Mouse (Mus musculus) intestine, postnatal 0 days (tissue): ENCODE measurements at regions not wholly inside any gene's neighbourhood (a gene's known extent, or its start where the extent isn't known, plus 50 kb on each side); places are given as distances from the start of the nearest gene placed in this dataset.

ENCODE experiments used
- ATAC-seq: fragments of 200-750 bp; cut with Nextera tagmentation; 2 replicates; pipeline ENCODE4 v1.8.0; 2017; ENCODE audit warnings: mild to moderate bottlenecking, moderate TSS enrichment, moderate library complexity
- H3K27ac ChIP-seq: fragments of 300-500 bp; sonication (generic); 2 replicates; pipeline ENCODE4 v1.5.1; 2014; ENCODE audit warnings: mild to moderate bottlenecking, low read depth, low read length, moderate library complexity
- H3K27me3 ChIP-seq: fragments of 300-500 bp; sonication (generic); replicated peaks from 2 replicates; pipeline ENCODE4 v1.6.1; 2014; ENCODE audit warnings: low read length, mixed read lengths; ENCODE audit not compliant: control insufficient read depth, insufficient read depth
- H3K36me3 ChIP-seq: fragments of 300-500 bp; sonication (generic); 2 replicates; pipeline ENCODE4 v1.6.1; 2014; ENCODE audit warnings: mild to moderate bottlenecking, moderate library complexity; ENCODE audit not compliant: control insufficient read depth, insufficient read depth
- H3K4me1 ChIP-seq: fragments of 300-500 bp; sonication (generic); replicated peaks from 2 replicates; pipeline ENCODE4 v1.6.1; 2014; ENCODE audit warnings: antibody characterized with exemption, low read length, mixed read lengths; ENCODE audit not compliant: control insufficient read depth, insufficient read depth
- H3K4me2 ChIP-seq: fragments of 300-500 bp; sonication (generic); replicated peaks from 2 replicates; pipeline ENCODE4 v1.6.1; 2014; ENCODE audit warnings: low read depth, mild to moderate bottlenecking, moderate library complexity
- H3K4me3 ChIP-seq: fragments of 300-500 bp; sonication (generic); 2 replicates; pipeline ENCODE4 v1.5.1; 2014; ENCODE audit warnings: low read depth, low read length
- H3K9ac ChIP-seq: fragments of 300-500 bp; sonication (generic); 2 replicates; pipeline ENCODE4 v1.6.1; 2014; ENCODE audit warnings: mild to moderate bottlenecking, low read depth, low read length
- H3K9me3 ChIP-seq: fragments of 300-500 bp; sonication (generic); 2 replicates; pipeline ENCODE4 v1.6.1; 2016; ENCODE audit warnings: mixed run types; ENCODE audit not compliant: control insufficient read depth
- CTCF ChIP-seq: sonication (generic); IDR thresholded peaks from 2 replicates; pipeline ENCODE4 v1.5.1; 2016; ENCODE audit warnings: low read depth, mild to moderate bottlenecking, control low read depth, antibody characterized with exemption, moderate library complexity
- WGBS: fragments of 180-500 bp; shearing (Covaris S2); extraction: QIAGEN DNeasy Blood & Tissue Kit; methylation state at CpG from one replicate; pipeline ENCODE4 v1.1.7; 2014; 5-methylcytosine and 5-hydroxymethylcytosine counted together

- Histone ChIP-seq H3K27me3 (no peaks in the 10 kb centered on the region), H3K4me3 (no peak overlapping the region), H3K9me3 (no peaks in the 10 kb centered on the region), H3K4me2 (no peak overlapping the region), H3K27ac (no peak overlapping the region), H3K4me1 (no peaks in the 10 kb centered on the region), H3K36me3 (no peaks in the 10 kb centered on the region), H3K9ac (no peak overlapping the region)
- TF ChIP-seq CTCF: no peak
- ATAC-seq: no peak
- 74% methylated on average over 8 of the region's 8 CpGs for WGBS
Observed at GRCm38 (mm10) chr13:106392642-106393041, 544.1 kb downstream of the Ipo11 start.

- TF ChIP-seq CTCF: no peak
- no peak overlapping the region for H3K9ac ChIP-seq
- H3K4me2 ChIP-seq: no peak overlapping the region
- H3K4me1 ChIP-seq: no peaks in the 10 kb centered on the region
- H3K27ac ChIP-seq: no peak overlapping the region
- H3K4me3 ChIP-seq: no peak overlapping the region
- 68% methylated on average over 4 of the region's 4 CpGs for WGBS
- ATAC-seq: no peak
- no peaks in the 10 kb centered on the region for H3K36me3 ChIP-seq
- H3K27me3 ChIP-seq: no peaks in the 10 kb centered on the region
- H3K9me3 ChIP-seq: no peaks in the 10 kb centered on the region
Observed at GRCm38 (mm10) chr13:106388634-106389033, 548.1 kb downstream of the Ipo11 start.

- Histone ChIP-seq H3K27me3 (no peaks in the 10 kb centered on the region), H3K4me2 (no peak overlapping the region), H3K4me3 (no peak overlapping the region), H3K9me3 (no peaks in the 10 kb centered on the region), H3K4me1 (no peaks in the 10 kb centered on the region), H3K36me3 (no peaks in the 10 kb centered on the region), H3K9ac (no peak overlapping the region), H3K27ac (no peak overlapping the region)
- no peak for ATAC-seq
- TF ChIP-seq CTCF: no peak
- WGBS: 86% methylated on average over 7 of the region's 7 CpGs
Observed at GRCm38 (mm10) chr13:106367589-106367988, 569.2 kb downstream of the Ipo11 start.

- Histone ChIP-seq H3K27me3 (no peaks in the 10 kb centered on the region), H3K9ac (no peak overlapping the region), H3K27ac (no peak overlapping the region), H3K9me3 (no peaks in the 10 kb centered on the region), H3K4me2 (no peak overlapping the region), H3K36me3 (no peaks in the 10 kb centered on the region), H3K4me3 (no peak overlapping the region), H3K4me1 (no peaks in the 10 kb centered on the region)
- ATAC-seq: no peak
- TF ChIP-seq CTCF: no peak
- 74% methylated on average over 4 of the region's 4 CpGs for WGBS
Observed at GRCm38 (mm10) chr13:106352614-106353409, 583.9 kb downstream of the Ipo11 start.

- H3K9ac ChIP-seq: no peak overlapping the region
- ATAC-seq: no peak
- no peak overlapping the region for H3K27ac ChIP-seq
- H3K4me3 ChIP-seq: no peak overlapping the region
- no peaks in the 10 kb centered on the region for H3K27me3 ChIP-seq
- H3K36me3 ChIP-seq: no peaks in the 10 kb centered on the region
- no peaks in the 10 kb centered on the region for H3K4me1 ChIP-seq
- no peak overlapping the region for H3K4me2 ChIP-seq
- no peaks in the 10 kb centered on the region for H3K9me3 ChIP-seq
- TF ChIP-seq CTCF: no peak
Observed at GRCm38 (mm10) chr13:106332025-106332424, 604.7 kb downstream of the Ipo11 start.

GRCm38 (mm10) chr13:106318980-106319379 is 617.8 kb downstream of the Ipo11 start:
- Histone ChIP-seq H3K4me3 (no peak overlapping the region), H3K36me3 (no peaks in the 10 kb centered on the region), H3K9ac (no peak overlapping the region), H3K9me3 (no peaks in the 10 kb centered on the region), H3K27ac (no peak overlapping the region), H3K27me3 (no peaks in the 10 kb centered on the region), H3K4me2 (no peak overlapping the region), H3K4me1 (no peaks in the 10 kb centered on the region)
- 80% methylated on average over 3 of the region's 3 CpGs for WGBS
- no peak for TF ChIP-seq CTCF
- ATAC-seq: no peak

- H3K9me3 ChIP-seq: no peaks in the 10 kb centered on the region
- no peak overlapping the region for H3K4me2 ChIP-seq
- no peak for TF ChIP-seq CTCF
- no peak overlapping the region for H3K4me3 ChIP-seq
- ATAC-seq: no peak
- H3K4me1 ChIP-seq: no peaks in the 10 kb centered on the region
- WGBS: 81% methylated on average over 6 of the region's 6 CpGs
- no peak overlapping the region for H3K27ac ChIP-seq
- H3K9ac ChIP-seq: no peak overlapping the region
- no peaks in the 10 kb centered on the region for H3K36me3 ChIP-seq
- H3K27me3 ChIP-seq: no peaks in the 10 kb centered on the region
Observed at GRCm38 (mm10) chr13:106318476-106318875, 618.3 kb downstream of the Ipo11 start.
